Mouse (Mus musculus) hindbrain, postnatal 0 days (tissue): ENCODE data around the gene Mad2l1bp. TPM values are rescaled to one million over a fixed set of nuclear protein-coding genes. Genes with fewer than 3 reads are reported as not detected.

Experiments
- ATAC-seq: fragments of 200-750 bp; cut with Nextera tagmentation; 2 replicates; pipeline ENCODE4 v1.8.0; 2017; ENCODE audit warnings: mild to moderate bottlenecking, moderate TSS enrichment, moderate library complexity
- DNase-seq: peaks from one replicate; pipeline ENCODE4 v3.0.0-alpha.2; 2015; ENCODE audit warnings: low spot score
- H3K27ac ChIP-seq: fragments of 300-500 bp; sonication (generic); 2 replicates; pipeline ENCODE4 v1.5.1; 2014; ENCODE audit warnings: mild to moderate bottlenecking
- H3K27me3 ChIP-seq: fragments of 300-500 bp; sonication (generic); 2 replicates; pipeline ENCODE4 v1.6.1; 2014; ENCODE audit warnings: low read length, mixed read lengths; ENCODE audit not compliant: insufficient read depth
- H3K36me3 ChIP-seq: fragments of 300-500 bp; sonication (generic); 2 replicates; pipeline ENCODE4 v1.6.1; 2014; ENCODE audit warnings: low read length, mixed read lengths; ENCODE audit not compliant: insufficient read depth
- H3K4me1 ChIP-seq: fragments of 300-500 bp; sonication (generic); 2 replicates; pipeline ENCODE4 v1.6.1; 2014; ENCODE audit warnings: antibody characterized with exemption, low read length, mixed read lengths; ENCODE audit not compliant: insufficient read depth
- H3K4me2 ChIP-seq: fragments of 300-500 bp; sonication (generic); 2 replicates; pipeline ENCODE4 v1.6.1; 2014; ENCODE audit warnings: low read depth, mild to moderate bottlenecking, low read length, moderate library complexity, mixed read lengths
- H3K4me3 ChIP-seq: fragments of 300-500 bp; sonication (generic); 2 replicates; pipeline ENCODE4 v1.5.1; 2014; ENCODE audit warnings: low read length
- H3K9ac ChIP-seq: fragments of 300-500 bp; sonication (generic); replicated peaks from 2 replicates; pipeline ENCODE4 v1.6.1; 2014; ENCODE audit warnings: mild to moderate bottlenecking, low read length, moderate library complexity, mixed read lengths
- H3K9me3 ChIP-seq: fragments of 300-500 bp; sonication (generic); 2 replicates; pipeline ENCODE4 v1.6.1; 2016; ENCODE audit warnings: low read length, mixed read lengths
- CTCF ChIP-seq: IDR thresholded peaks from 2 replicates; pipeline ENCODE4 v1.5.1; 2016; ENCODE audit warnings: antibody characterized with exemption, control low read depth, low read depth
- WGBS: fragments of 180-500 bp; shearing (Covaris S2); extraction: QIAGEN DNeasy Blood & Tissue Kit; methylation state at CpG from one replicate; pipeline ENCODE4 v1.1.7; 2014; 5-methylcytosine and 5-hydroxymethylcytosine counted together
- polyA plus RNA-seq: library from polyadenylated mRNA; unstranded; fragments of >200 nt; fragmentation: Nextera tagmentation; extraction: Ambion mirVana; gene quantifications from 2 replicates; pipeline ENCODE4 v1.2.1, GENCODE M21; 2015
- total RNA-seq: library from RNA; depleted of rRNA; stranded (reverse); fragments of >200 nt; gene quantifications from 2 replicates; pipeline ENCODE4 v1.2.3, GENCODE M21; 2014

Gene Mad2l1bp
- total and polyA plus RNA-seq, 2 experiments from 2014 or later = 10.2 to 17.5 TPM

- DNase-seq (no peak), ATAC-seq (no peak)
- H3K36me3 ChIP-seq = peaks cover 8% of the 10 kb centered on the region; the same call in 1 of the 2 replicates
- H3K4me1 ChIP-seq = no peaks in the 10 kb centered on the region
- no peak overlapping the region for H3K4me3 ChIP-seq
- H3K4me2 ChIP-seq = no peak overlapping the region
- no peaks in the 10 kb centered on the region for H3K9me3 ChIP-seq
- H3K27me3 ChIP-seq = no peaks in the 10 kb centered on the region
- H3K9ac ChIP-seq = no peak overlapping the region
- TF ChIP-seq CTCF = no peak
- WGBS = 85% methylated on average over 3 of the region's 3 CpGs
- no peak overlapping the region for H3K27ac ChIP-seq
Measured at GRCm38 (mm10) chr17:46116881-46117280, 36.5 kb downstream of the Mad2l1bp start.

GRCm38 (mm10) chr17:46116138-46116537 is 37.2 kb downstream of the Mad2l1bp start:
- TF ChIP-seq CTCF = no peak
- WGBS = 83% methylated on average over 11 of the region's 11 CpGs
- H3K4me1 ChIP-seq = peaks cover 6% of the 10 kb centered on the region; the same call in 1 of the 2 replicates
- no peak overlapping the region for H3K4me3 ChIP-seq
- no peak overlapping the region for H3K4me2 ChIP-seq
- H3K27ac ChIP-seq = no peak overlapping the region
- DNase-seq = no peak
- no peak overlapping the region for H3K9ac ChIP-seq
- peaks cover 8% of the 10 kb centered on the region; the same call in 1 of the 2 replicates for H3K36me3 ChIP-seq
- no peaks in the 10 kb centered on the region for H3K9me3 ChIP-seq
- no peak for ATAC-seq
- H3K27me3 ChIP-seq = no peaks in the 10 kb centered on the region

- WGBS = 69% methylated on average over 2 of the region's 2 CpGs
- Histone ChIP-seq H3K9ac (no peak overlapping the region), H3K4me2 (no peak overlapping the region), H3K4me3 (no peak overlapping the region), H3K27me3 (no peaks in the 10 kb centered on the region), H3K36me3 (peaks cover 8% of the 10 kb centered on the region; the same call in 1 of the 2 replicates), H3K27ac (no peak overlapping the region), H3K9me3 (no peaks in the 10 kb centered on the region), H3K4me1 (peaks cover 6% of the 10 kb centered on the region; the same call in 1 of the 2 replicates)
- TF ChIP-seq CTCF = no peak
- DNase-seq (no peak), ATAC-seq (no peak)
Measured at GRCm38 (mm10) chr17:46115489-46115888, 37.9 kb downstream of the Mad2l1bp start.

- peak; percentile 95 for DNase-seq
- H3K4me1 ChIP-seq = peaks cover 6% of the 10 kb centered on the region; the same call in 1 of the 2 replicates
- H3K9me3 ChIP-seq = no peaks in the 10 kb centered on the region
- H3K27ac ChIP-seq = peak within 1 kb of the TSS; percentile 64
- ATAC-seq = peak; percentile 97
- peak within 1 kb of the TSS; percentile 76 for H3K4me2 ChIP-seq
- no peaks in the 10 kb centered on the region for H3K36me3 ChIP-seq
- peak; percentile 11; the same call in 1 of the 2 replicates for TF ChIP-seq CTCF
- 5% methylated on average over 38 of the region's 38 CpGs for WGBS
- H3K9ac ChIP-seq = peak within 1 kb of the TSS; percentile 81
- H3K4me3 ChIP-seq = peak within 1 kb of the TSS; percentile 83
- H3K27me3 ChIP-seq = no peaks in the 10 kb centered on the region
Measured at GRCm38 (mm10) chr17:46110402-46111289, 42.7 kb downstream of the Mad2l1bp start, which contains the start of gene Mrps18a. Mrps18a (plus strand) TSS chr17:46110986.

GRCm38 (mm10) chr17:46108286-46108685 is 45.1 kb downstream of the Mad2l1bp start:
- Histone ChIP-seq H3K4me1 (peaks cover 6% of the 10 kb centered on the region; the same call in 1 of the 2 replicates), H3K4me3 (no peak overlapping the region), H3K27me3 (no peaks in the 10 kb centered on the region), H3K9me3 (no peaks in the 10 kb centered on the region), H3K27ac (no peak overlapping the region), H3K36me3 (no peaks in the 10 kb centered on the region), H3K4me2 (no peak overlapping the region), H3K9ac (no peak overlapping the region)
- WGBS = 75% methylated on average over 4 of the region's 4 CpGs
- ATAC-seq (no peak), DNase-seq (no peak)
- no peak for TF ChIP-seq CTCF

DNA sequence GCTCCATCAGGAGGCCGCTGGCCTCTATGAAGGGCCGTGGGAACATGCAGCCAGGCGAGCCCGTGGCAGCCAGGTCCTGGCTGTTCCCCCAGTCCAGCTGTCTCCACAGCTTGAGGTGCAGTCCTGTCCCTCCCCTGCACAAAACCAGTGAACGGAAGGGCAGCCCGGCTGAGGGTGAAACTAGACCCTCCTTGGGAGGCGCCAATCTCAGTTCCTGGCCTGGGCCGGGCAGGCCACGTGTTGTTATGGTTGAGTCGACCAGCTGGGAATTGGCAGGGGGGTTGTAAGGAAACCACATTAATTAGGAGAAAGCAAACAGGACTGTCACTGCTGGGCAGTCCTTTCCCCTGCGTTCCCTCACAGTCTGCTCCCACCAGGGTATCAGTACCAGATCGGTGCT is 48.9 kb downstream of the Mad2l1bp start:
- TF ChIP-seq CTCF = no peak; the same call in 1 of the 2 replicates
- no peaks in the 10 kb centered on the region for H3K4me1 ChIP-seq
- no peak overlapping the region for H3K4me2 ChIP-seq
- WGBS = 22% methylated on average over 12 of the region's 12 CpGs
- no peak overlapping the region for H3K4me3 ChIP-seq
- peak; percentile 68 for DNase-seq
- H3K27ac ChIP-seq = 0 out of 2 replicates have a peak overlapping the region, but pooled peaks have one; percentile 32
- ATAC-seq = peak; percentile 91
- no peak overlapping the region for H3K9ac ChIP-seq
- H3K36me3 ChIP-seq = no peaks in the 10 kb centered on the region
- H3K27me3 ChIP-seq = no peaks in the 10 kb centered on the region
- H3K9me3 ChIP-seq = no peaks in the 10 kb centered on the region
